In genomic region chr7:65519788-65520563, GRCm38 (mm10) we compare ENCODE assay signal across 8 mouse cellular contexts. TPM values are rescaled to one million over a fixed set of nuclear protein-coding genes. Genes with fewer than 3 reads are reported as not detected.
DNase-seq lines count a peak whose midpoint lies in the region; TF ChIP-seq lines count a peak whose summit lies in the region.

No protein-coding gene starts in this region.

- TF ChIP-seq RAD21 in MEL (IDR thresholded peaks at IDR 0.05; ENCODE audit: low read depth, low read length) = peak; percentile 46

- no peak overlapping the region for H3K4me3 ChIP-seq in MEL (ENCODE audit: control insufficient read depth in 1 of 2, insufficient read depth in 1 of 2, low read depth in 2 of 2, low read length in 2 of 2)
- H3K4me3 ChIP-seq in embryonic facial prominence, embryonic 10.5 days = no peak overlapping the region
- no peak overlapping the region for H3K4me3 ChIP-seq in small intestine, adult 2 months (ENCODE audit: low read depth, low read length)

- no peak overlapping the region for H3K9ac ChIP-seq in MEL (ENCODE audit: control insufficient read depth, low read depth, low read length, poor library complexity, severe bottlenecking)

- no peak for TF ChIP-seq POLR2A in MEL (IDR thresholded peaks at IDR 0.05; ENCODE audit: control insufficient read depth in 1 of 2, insufficient read depth in 1 of 2, low read depth in 1 of 2, low read length in 2 of 2, poor library complexity in 1 of 2)
- TF ChIP-seq POLR2A in small intestine, adult 2 months (IDR thresholded peaks at IDR 0.05; ENCODE audit: low read depth, low read length) = no peak

- no peaks in the 10 kb centered on the region for H3K4me1 ChIP-seq in MEL (ENCODE audit: control insufficient read depth in 1 of 2, insufficient read depth in 2 of 2, low read length in 2 of 2)
- H3K4me1 ChIP-seq in embryonic facial prominence, embryonic 10.5 days = no peaks in the 10 kb centered on the region; the same call in 1 of the 2 replicates
- peaks cover 2% of the 10 kb centered on the region; the same call in 1 of the 2 replicates for H3K4me1 ChIP-seq in small intestine, adult 2 months (ENCODE audit: control insufficient read depth, insufficient read depth, insufficient read length, low read length)

- no peak for TF ChIP-seq EP300 in MEL (IDR thresholded peaks at IDR 0.05; ENCODE audit: low read depth in 1 of 2, low read length in 2 of 2)

- no peaks in the 10 kb centered on the region for H3K9me3 ChIP-seq in MEL (replicated peaks; ENCODE audit: insufficient read depth, low read length)
- no peaks in the 10 kb centered on the region for H3K9me3 ChIP-seq in embryonic facial prominence, embryonic 10.5 days

- H3K79me2 ChIP-seq in MEL (ENCODE audit: control insufficient read depth, insufficient read depth, low read length, poor library complexity) = no peaks in the 10 kb centered on the region

- 49% methylated on average over 12 of the region's 12 CpGs for WGBS in embryonic facial prominence, embryonic 10.5 days
- WGBS in large intestine, adult 2 months = 12% methylated on average over 12 of the region's 12 CpGs
- WGBS in small intestine, adult 2 months = 9% methylated on average over 12 of the region's 12 CpGs

- no peak overlapping the region for H3K27ac ChIP-seq in MEL (ENCODE audit: control insufficient read depth, low read depth, low read length)
- H3K27ac ChIP-seq in embryonic facial prominence, embryonic 10.5 days (replicated peaks) = no peak overlapping the region
- no peak overlapping the region for H3K27ac ChIP-seq in small intestine, adult 2 months (ENCODE audit: insufficient read depth, low read depth, low read length)

- TF ChIP-seq CTCF in MEL (IDR thresholded peaks at IDR 0.05 in 2 of 3, conservative IDR thresholded peaks at IDR 0.05 in 1 of 3; ENCODE audit: control insufficient read depth in 1 of 3, insufficient read depth in 1 of 3, low read depth in 2 of 3, low read length in 3 of 3, poor library complexity in 1 of 3, severe bottlenecking in 1 of 3) = peak; percentile 67 to 79 (median 70)
- TF ChIP-seq CTCF in small intestine, adult 2 months (IDR thresholded peaks at IDR 0.05; ENCODE audit: extremely low read depth, insufficient read length, insufficient replicate concordance, low read depth, low read length) = peak; percentile 99

- no peaks in the 10 kb centered on the region for H3K36me3 ChIP-seq in MEL (ENCODE audit: control insufficient read depth in 1 of 2, insufficient read depth in 2 of 2, low read length in 2 of 2)
- no peaks in the 10 kb centered on the region for H3K36me3 ChIP-seq in embryonic facial prominence, embryonic 10.5 days (replicated peaks)
- H3K36me3 ChIP-seq in small intestine, adult 2 months (ENCODE audit: control insufficient read depth, insufficient read depth, low read length) = no peaks in the 10 kb centered on the region

- peak; percentile 56 for DNase-seq in MEL (ENCODE audit: low read depth, low spot score)
- peak; percentile 70 to 79 for DNase-seq in adrenal gland, postnatal 36 days
- peak; percentile 81 for DNase-seq in embryonic facial prominence, embryonic 10.5 days (ENCODE audit: low spot score)
- peak; percentile 24 to 45 for DNase-seq in heart, adult 9 months (ENCODE audit: low spot score in 2 of 2)
- DNase-seq in large intestine, adult 2 months (ENCODE audit: low read depth, low spot score) = peak; percentile 86
- DNase-seq in lung, postnatal 4 days = peak; percentile 84 to 88
- DNase-seq in T-cell, adult 2 months (ENCODE audit: low spot score) = no peak

- no peaks in the 10 kb centered on the region for H3K27me3 ChIP-seq in MEL (ENCODE audit: control insufficient read depth in 1 of 2, insufficient read depth in 2 of 2, low read length in 2 of 2)
- peaks cover 23% of the 10 kb centered on the region for H3K27me3 ChIP-seq in embryonic facial prominence, embryonic 10.5 days (replicated peaks; ENCODE audit: low read depth, poor library complexity, severe bottlenecking)
- H3K27me3 ChIP-seq in small intestine, adult 2 months (ENCODE audit: control insufficient read depth, insufficient read depth, low read length) = no peaks in the 10 kb centered on the region; the same call in 1 of the 2 replicates

TF ChIP-seq in MEL, 35 proteins besides CTCF, POLR2A, EP300 and RAD21:
- TF ChIP-seq ZC3H11A (IDR thresholded peaks at IDR 0.05; ENCODE audit: low read depth, low read length) (peak; percentile 45; the same call in 1 of the 2 replicates), SMC3 (IDR thresholded peaks at IDR 0.05; ENCODE audit: low read depth, low read length) (peak; percentile 81), UBTF (IDR thresholded peaks at IDR 0.05; ENCODE audit: borderline replicate concordance, insufficient read depth, low read depth, low read length) (no peak)
TF ChIP-seq in MEL: peak in this region for 2.

RNA-seq across cellular contexts. Expression of gene Tjp1, which starts 7.6 kb away (rescaled TPM):
- not detected in 2 replicates for total RNA-seq in MEL (2012; rRNA removed)
- under 1 TPM in 1 of 2 experiments, not detected in 1; 0.01 TPM for polyA plus RNA-seq in MEL (2012; ENCODE audit: insufficient read depth in 1 of 2, insufficient read length in 2 of 2, low read depth in 1 of 2, low replicate concordance in 2 of 2, missing spikeins in 1 of 2)
- total RNA-seq in adrenal gland, postnatal 36 days (2021) = 10 to 100 TPM; 86.5 to 89.9 TPM
- 23.3 and 24.3 TPM in 2 replicates for polyA plus RNA-seq in embryonic facial prominence, embryonic 10.5 days (2016; fragmentation: Nextera tagmentation; extraction: Ambion mirVana)
- 10.7 and 22.2 TPM in 2 replicates for polyA plus RNA-seq in large intestine, adult 2 months (2012; rRNA removed)
- polyA plus RNA-seq in small intestine, adult 2 months (2012; rRNA removed) = 4.6 and 13.2 TPM in 2 replicates
